Comparison of ENCODE assay signal across 15 mouse cellular contexts in the genomic region with DNA sequence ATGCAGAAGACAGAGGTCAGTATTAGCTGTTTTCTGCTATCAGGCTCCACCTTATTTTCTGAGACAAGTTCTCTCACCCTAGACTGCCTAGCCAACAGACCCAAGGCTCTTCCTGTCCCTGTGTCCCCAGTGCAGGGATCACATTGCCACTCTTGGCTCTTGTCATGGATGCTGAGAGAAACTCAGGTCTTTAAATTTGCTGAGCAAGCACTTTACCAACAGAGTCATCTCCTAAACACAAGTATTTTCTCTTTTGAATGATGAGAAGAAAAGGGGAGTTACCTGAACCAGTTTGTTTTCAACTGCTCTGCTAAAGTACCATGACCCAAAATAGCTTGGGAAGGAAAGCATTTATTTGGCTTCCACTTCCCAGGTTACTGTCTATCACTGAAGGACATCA.
"Had no signal": no experiment of that assay in that cellular context is flagged by ENCODE, and none has a peak within 500 bp of the region (broad histone marks: within the 10 kb centered on the region; RNA-seq: fewer than 3 reads in every experiment).

No protein-coding gene starts in this region.

- H3K36me3 ChIP-seq: neural tube, embryonic 15.5 days; stomach, embryonic 15.5 days had no signal

- H3K9ac ChIP-seq: neural tube, embryonic 15.5 days; stomach, embryonic 15.5 days had no signal

- H3K27ac ChIP-seq: neural tube, embryonic 15.5 days; stomach, embryonic 15.5 days; stomach, postnatal 0 days had no signal

- H3K9me3 ChIP-seq: neural tube, embryonic 15.5 days; stomach, embryonic 15.5 days had no signal

- H3K4me1 ChIP-seq: neural tube, embryonic 15.5 days; stomach, embryonic 15.5 days had no signal

- DNase-seq: retina, postnatal 1 day; right cerebral cortex, adult 18-20 months; right cerebral cortex, postnatal 14 days; right cerebral cortex, postnatal 25 days; right cerebral cortex, postnatal 4 days; spleen, adult 18-20 months; thymus, adult 18-20 months; thymus, adult 2 months; thymus, postnatal 14 days; thymus, postnatal 25 days; thymus, postnatal 36 days; thymus, postnatal 4 days had no signal

- H3K4me3 ChIP-seq: neural tube, embryonic 15.5 days; stomach, embryonic 15.5 days had no signal

- H3K4me2 ChIP-seq: neural tube, embryonic 15.5 days; stomach, embryonic 15.5 days had no signal

- H3K27me3 ChIP-seq: neural tube, embryonic 15.5 days; stomach, embryonic 15.5 days had no signal
